Mouse (Mus musculus): ENCODE data around the gene Dgkg.

DNA sequence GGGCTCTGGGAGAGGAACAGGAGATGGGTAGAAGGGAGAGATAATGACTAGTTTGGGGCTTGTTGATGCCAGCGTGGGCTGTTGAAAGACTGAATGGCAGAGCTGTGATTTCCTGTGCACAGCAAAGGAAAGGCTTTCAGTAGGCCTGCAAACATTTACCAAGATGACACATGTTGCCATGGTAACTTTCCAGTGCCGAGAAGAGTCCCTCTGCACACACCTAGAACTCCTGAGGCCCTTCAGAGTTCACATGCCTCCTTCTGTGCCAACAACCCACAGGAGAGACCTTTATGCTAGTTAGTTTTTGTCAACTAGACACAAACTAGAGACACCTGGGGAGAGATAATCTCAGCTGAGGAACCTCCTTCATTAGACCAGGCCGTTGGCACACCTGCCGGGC is 163.6 kb downstream of the Dgkg start:
- TF ChIP-seq POLR2A (IDR thresholded peaks at IDR 0.05; ENCODE audit: borderline replicate concordance, insufficient read depth, low read length) (no peak), CTCF (IDR thresholded peaks at IDR 0.05; ENCODE audit: borderline replicate concordance, insufficient read depth, low read depth, low read length) (no peak)

Data from cerebellum, adult 2 months (tissue).